Mouse (Mus musculus): ENCODE measurements at regions not wholly inside any gene's neighbourhood (a gene's known extent, or its start where the extent isn't known, plus 50 kb on each side); places are given as distances from the start of the nearest gene placed in this dataset.

DNA sequence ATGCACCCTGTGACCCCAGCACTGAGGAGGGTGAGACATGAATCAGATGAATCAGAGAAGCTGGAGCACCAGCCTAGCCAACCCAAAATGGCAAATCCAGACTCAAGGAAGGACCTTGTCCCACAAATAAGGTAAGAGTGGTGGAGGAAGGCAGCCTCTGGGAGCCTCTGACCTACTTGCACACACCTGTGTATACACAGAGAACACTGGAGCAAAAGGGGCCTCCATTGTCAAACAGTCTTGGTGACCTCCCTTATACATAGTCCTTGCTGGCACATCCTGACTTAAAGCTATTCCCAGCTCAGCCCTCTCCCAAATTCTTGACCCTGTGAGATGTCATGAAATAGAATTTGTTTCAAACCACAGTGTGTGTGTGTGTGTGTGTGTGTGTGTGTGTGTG lies 57.1 kb downstream of the Inhbb start:
- no peak for DNase-seq

DNA sequence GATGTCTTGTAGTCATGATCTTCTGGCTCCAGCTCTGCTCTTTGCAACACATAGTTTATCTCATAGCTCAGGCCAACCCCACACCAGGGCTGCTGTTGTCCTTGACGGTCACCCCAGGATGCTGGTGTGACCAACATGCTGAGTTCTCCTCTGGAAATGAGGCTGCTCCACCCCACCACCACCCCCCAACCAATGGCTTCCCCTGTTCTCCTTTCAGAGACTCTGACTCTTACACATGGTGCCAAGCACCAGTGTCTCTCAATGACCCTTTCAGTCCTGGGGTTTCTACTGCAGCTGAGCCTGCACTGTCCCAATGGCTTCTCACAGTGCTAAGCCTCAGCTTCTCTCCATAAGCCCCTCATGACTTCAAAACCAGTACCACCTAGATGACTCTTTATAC lies 64.0 kb downstream of the Inhbb start:
- DNase-seq: no peak

DNA sequence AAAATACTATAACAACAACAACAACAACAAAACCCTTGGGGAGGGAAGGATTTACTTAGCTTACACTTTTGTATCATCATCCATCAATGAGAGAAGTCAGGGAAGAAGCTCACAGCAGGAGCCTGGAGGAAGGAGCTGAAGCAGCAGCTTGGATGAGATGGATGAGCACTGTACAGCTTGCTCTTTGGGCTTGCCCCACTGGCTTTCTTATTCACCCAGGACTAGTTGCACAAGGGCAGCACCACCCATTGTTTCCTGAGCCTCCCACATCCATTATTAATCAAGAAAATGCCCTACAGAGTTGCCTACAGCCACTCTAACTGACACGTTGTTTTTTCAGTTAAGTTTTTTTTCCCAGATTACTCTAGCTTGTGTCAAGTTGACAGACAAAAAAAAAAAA lies 65.1 kb downstream of the Inhbb start:
- no peak for DNase-seq

DNA sequence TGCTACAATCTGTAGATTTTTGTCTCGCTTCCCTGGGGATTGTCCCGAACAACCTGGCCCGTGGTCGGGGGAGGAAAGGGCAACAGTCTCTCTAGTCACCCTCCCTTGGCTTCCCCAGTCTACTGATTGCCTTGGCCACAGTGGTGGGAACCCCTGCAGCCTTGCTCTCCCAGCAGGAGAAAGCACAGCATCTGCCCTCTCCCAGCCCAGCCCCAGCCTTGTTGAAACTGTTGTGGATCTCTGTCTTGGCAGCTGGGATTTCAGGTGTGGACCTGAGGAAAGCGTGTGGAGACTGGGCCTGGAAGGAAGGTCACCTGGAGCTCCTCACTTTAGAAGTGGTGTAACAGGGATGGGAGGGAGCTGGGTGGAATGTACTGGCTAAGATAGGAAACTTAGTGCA lies 66.6 kb downstream of the Inhbb start:
- no peak for DNase-seq

DNA sequence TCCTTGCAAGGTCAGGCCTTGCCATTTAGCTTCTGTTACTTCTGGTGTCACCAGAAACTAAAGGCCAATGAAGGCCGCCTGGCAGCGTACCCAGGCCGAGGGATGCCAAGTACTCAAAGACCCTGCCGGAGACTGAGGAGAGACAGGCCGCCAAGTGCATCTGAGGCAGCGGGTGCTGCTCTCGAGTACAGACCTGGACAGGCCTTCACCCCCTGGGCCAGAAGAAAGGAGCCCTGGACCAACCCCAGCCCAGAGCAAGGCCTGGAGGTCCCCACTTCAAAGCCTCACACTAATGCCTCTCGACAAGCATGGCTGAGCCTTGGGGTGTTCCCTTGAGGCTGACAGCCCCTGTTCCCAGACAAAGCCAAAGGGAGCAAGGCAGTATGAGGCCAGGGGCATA lies 70.5 kb downstream of the Inhbb start:
- DNase-seq: no peak

DNA sequence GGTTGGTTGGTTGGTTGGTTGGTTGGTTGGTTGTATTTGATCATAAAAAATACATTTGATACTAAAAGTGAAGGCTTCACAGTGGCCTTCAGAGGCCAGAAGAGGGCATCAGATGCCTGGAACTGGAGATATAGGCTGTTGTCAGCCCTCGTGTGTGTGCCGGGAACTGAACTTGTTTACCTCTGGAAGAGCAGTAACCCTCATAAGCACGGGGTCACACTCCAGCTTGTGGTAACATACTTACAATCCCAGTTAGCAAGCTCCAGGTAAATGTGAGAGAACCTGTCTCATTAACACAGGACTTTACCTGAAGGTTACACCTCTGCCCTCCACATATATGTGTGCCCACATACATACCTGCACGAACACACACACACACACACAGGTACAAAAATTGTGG lies 71.2 kb downstream of the Inhbb start:
- no peak for DNase-seq

DNA sequence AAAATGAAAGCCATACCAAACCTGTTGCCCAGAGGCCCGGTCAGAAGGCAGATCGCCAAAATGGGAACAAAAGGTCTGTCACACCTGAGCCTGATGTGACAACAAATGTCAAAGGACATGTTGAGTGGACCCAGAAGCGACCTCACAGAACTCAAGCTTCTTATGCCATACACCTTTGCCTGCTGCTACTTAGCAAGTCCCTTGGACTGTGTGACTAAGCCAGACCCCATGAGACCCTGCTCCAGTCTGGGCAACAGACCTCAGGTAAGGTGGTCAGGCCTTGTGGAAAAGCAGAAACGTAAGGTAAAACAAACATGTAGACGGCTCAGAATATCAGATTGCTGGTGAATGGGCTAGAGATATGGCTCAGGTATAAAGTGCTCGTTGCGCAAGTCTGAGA lies 71.8 kb downstream of the Inhbb start:
- DNase-seq: no peak

DNA sequence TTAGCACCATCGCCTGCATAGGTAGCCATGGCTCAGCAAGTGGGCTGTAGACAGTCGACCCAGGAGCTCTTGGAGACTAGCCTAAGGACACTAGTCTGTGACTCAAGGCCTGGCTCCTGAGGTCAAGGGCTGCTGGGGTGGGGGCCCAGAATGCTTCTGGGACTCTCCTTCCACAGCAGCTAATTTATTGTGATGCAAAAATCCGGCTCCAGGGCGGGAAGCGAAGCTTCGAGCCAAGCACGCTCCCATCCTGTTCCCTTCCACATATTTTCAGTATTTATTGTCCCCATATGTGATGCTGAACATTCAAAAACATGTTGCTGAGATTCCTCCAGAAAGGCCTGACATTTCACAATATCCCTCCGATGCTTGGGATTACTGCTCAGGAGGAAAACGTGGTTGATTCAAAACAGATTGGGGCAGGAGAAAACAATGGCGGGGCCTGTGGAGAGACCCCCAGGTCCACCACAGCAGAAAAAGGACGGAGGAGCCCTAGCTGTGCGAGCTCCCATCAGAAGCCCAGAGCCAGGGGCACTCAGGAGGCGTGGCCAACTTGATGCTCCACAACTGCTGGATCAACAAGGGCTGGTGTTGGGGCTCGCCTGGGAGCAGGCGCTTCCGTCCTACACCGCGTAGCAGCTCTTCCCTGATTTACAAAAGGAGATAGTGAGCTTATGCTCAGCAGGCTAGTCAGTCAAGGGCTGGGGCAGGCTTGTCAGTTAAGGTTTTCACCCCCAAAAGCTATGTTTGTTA lies 73.4 kb downstream of the Inhbb start:
- DNase-seq: no peak

DNA sequence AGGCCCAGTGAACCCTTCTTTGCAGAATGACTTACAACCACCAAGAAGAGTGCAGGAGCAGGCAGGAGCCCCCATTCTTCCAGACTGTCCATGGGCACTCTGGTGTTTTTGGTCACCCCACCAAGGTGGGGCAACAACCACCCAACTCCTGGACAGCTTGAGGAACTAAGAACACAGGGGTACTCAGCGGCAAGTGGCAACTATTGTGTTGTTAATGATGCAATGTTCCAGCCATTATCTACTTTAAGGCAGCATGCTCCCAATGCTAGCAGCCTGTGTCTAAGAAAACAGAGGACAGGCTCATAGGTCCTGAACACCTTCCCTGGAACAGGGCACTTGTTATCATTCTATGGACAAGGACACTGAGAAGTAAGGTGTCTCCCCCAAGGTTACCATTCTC lies 74.3 kb downstream of the Inhbb start:
- DNase-seq: no peak

DNA sequence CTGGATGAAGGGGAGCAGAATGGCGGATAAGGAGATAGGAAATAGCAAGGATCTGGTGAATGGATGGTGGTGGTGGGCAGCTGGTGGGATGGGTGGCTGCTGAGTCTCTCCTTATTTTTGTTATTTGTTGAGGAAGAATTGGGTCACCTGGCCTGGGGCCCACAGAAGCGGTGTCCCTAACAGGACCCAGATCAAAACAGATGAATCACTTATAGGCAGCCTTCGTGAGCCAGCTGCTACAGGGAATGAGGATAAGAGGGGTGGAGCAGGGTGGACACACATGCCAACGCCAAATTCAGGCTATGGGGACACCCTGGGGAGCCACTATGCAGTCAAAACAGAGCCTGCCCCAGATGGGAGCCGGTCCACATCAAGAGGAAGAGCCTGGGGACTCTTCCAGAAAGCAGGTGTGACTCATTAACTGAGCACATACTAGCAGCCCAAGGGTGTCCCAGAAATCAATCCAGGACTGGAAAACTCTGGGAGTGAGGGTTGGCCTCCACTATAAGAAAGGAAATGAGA lies 75.4 kb downstream of the Inhbb start:
- DNase-seq: no peak

DNA sequence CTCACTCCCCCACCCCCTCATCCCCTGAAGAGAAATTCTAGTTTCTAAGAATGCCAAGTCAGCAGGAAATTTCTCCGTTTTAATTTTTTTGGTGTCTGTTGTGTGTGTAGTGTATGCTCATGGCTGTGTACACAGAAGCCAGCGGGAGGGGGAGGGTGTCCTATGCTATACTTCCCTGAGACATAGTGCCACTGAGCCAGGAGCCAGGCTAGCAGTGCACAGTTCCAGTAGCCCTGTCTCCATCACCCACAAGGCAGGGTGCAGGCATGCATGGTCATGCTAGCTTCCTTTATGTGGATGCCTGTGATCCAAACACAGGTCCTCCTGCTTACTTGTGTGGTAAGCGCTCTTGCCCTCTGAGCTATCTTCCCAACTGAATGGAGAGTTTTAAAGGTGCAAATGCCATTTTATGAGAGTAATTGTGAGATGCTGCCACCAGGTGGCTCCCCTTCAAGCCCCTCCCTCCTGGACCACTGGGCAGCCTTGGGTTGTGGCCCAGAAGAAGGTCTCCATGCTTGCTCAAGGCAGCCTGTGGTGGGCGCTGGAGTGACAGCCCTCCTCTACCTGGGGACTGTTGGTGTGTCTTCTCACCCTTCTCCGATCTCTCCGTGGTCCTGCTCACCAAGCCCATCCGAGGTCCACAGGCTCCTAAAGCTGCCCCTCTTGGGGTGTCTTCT lies 76.8 kb downstream of the Inhbb start:
- DNase-seq: no peak

DNA sequence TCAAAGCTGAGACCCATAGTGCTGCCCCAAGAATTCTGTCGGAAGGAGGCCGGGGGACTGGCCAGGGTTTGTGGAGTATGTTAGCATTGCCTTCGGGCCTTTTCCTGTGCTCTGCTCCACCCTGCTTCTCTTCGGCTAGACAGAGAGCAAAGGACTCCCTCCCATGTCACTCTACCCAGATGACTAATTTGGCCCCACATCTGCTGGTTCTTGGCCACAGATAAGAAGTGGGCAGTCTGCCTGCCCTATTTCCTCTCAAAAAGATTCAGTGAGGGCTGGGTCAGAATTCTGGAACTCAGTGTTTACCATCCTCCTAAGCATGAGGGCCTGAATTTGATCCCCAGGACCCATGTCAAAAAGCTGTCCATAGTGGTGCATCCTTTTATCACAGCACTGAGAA lies 78.0 kb downstream of the Inhbb start:
- no peak for DNase-seq

DNA sequence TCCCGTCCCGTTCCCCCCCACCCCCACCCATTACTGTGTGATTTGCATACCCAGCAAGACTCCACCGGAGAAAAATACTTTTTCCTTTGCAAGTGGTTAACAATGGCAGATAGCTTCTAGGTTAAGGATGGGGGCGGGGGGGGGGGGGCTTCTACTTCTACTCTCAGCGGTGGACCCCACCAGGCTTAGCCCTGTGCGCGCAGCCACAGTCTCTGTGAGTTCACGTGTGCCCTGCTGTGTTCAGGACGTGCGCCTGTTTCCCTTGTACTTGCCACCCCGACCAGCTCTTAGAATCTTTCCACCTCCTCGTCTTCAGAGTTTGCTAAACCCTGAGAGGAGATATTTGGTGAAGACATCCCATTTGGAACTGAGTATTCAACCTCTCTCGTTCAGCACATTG lies 86.9 kb downstream of the Inhbb start:
- DNase-seq: no peak

DNA sequence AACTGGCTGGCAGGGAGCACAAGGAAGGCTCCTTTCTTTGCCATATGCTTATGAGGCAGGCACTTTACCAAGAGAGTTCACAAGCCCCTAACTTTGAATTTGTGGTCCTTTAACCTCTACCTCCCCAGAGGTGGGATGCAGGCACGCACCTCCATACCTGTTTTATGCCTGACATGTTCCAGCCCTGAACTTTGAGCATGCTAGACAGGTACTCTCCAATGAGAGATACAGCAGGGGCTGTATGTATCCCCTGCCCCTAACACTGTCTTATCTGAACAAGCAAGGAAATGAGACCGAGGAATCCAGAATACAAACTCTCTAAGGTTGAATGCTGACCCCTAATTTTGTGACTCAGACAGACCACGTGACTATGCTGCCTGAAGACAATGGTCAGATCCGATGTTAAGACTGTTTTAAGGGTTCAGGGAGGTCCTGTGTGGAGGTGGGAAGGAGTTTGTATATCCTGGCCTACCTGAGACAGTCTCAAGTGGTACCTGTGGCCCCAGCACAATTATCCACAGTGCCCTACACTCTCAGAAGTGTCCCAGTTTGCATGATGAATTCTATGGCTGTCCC lies 91.2 kb downstream of the Inhbb start:
- no peak for DNase-seq

DNA sequence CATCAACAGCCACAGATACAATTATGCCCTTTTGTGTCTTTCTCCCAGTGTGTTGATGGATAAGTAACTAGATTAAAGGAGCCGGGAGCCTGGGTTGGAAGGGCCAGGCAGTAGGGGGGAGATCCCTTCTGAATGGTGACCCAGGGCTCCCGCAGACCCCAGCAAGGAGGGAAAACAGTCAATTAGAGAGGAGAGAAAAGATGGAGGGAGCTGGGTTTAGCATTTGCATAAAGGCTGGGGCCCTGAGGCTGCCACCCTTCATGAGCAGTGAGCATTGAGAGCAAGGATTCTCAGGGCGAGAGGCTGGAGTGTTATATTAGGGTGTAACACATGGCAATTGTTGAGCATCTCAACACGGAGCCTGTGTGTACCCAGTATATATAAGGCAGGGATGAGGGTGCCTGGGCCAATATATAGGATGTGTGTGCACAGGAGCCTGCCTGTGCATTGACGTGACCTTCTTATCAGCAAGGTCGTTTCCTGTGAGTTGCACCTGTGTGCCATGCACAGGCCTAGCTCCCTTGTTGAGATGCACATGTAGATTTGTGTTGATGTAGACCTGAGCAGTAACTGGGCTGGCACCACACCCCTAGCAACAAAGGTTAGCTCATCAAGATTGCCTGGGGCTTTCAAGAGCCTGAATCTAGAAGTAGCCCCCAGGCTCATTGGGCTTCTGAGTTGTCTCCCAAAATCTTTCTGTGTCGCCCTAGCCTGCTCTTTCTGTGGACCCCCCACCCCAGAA lies 92.2 kb downstream of the Inhbb start:
- DNase-seq: no peak

DNA sequence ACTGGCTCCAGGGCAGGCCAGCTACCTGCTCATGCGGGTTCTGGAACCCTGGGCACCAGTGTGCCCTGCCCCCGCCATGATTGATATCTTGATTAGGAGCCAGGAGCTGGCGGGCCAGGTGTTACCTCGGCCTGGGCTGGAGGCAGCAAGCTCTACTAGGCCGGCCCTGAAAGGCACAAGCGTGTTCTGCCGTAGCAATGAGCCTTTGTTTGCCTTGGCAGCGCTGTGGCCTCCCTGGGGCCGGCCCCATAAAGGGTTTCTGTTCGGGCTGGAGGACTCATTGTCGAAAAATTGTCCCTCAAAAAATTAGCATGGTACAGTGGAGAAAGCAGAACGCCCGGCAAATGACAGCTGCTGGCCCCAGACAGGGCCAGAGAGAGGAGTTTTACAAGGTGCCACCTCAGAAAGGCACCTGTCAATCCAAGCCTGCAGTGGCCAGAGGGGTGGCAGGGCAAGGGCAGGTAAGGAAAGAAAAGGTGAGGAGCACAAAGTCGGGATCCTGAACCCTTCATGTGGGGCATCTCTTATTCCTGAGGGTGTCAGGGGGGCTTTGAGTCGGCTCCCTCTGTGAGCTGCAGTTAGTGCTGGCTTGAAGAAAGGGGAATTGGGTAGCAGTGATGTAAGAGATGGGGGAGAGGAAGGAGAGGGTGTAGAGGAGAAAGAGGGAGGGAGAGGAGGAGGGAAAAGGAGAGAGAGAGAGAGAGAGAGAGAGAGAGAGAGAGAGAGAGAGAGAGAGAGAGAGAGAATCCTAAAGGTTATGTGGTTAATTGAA lies 92.9 kb downstream of the Inhbb start:
- peak; percentile 67 for DNase-seq

DNA sequence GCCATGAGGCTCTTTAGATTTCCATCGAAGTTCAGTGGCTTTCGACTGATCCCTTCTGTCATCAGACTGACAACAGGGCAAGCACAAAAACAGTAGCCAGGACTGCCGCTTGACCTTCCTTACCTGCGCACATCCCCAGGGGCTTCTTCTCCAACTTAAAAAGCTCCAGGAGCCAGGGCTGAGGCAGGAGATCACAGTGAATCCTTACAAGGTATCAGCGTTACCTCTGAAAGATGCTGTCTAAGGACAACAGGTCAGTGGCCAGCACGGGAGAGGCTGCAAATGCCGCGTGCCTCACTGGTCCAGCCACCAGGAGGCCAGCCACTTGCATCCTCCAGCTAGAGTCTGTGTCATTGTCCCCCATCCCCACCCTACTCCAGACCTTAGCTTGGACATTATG lies 97.5 kb downstream of the Inhbb start:
- DNase-seq: no peak

DNA sequence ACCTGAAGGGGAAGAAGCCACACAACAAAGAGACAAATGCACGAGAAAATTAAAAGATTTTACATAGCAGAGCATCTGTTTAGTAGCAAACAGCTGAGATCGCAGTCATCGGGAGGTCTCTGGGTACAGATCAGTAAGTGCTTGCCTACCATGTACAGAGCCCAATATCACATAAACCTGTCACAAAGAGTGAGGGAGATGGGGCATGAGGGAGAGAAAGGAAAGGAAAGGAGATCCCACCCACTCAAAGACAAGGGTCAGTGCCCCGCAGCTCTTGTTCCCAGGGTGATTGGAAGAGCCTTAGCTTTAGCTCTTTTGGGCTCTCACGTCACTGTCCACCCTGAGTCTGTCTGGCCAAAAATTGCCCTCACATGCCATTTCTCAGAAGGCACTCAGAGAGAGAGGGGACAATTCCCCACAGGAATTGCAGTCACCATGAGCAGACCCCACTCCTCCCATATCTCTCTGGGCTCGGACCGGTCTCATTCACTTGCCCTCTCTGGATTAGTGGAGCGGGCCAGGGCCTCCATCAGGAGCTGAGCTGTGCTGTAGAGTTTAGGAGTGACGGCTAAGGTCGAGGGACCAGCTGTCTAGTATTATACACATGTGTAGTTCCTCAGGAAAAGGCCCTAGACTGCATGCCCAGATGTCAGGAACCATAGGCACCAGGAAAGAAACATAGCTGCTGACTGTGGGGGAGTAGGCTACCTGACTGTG lies 99.6 kb downstream of the Inhbb start:
- no peak for DNase-seq

DNA sequence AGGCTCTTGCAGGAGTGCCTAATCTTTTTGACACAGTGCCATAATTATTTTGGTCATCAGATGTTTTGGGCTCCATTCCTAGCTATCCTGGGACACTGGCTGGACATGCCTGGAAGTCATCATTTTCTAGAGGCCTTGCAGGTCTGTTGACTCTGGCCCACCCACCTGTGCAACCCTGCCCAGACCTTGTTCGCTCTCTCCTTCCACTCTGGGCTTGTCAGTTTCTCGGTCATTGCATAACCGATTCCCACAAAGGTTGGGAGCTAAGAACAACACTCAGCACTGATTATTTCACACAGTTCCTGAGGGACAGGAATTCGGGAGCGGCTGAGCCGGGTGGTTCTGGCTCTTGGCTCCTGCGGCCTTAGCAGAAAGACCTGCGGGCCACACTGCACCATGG lies 100.2 kb downstream of the Inhbb start:
- DNase-seq: no peak

DNA sequence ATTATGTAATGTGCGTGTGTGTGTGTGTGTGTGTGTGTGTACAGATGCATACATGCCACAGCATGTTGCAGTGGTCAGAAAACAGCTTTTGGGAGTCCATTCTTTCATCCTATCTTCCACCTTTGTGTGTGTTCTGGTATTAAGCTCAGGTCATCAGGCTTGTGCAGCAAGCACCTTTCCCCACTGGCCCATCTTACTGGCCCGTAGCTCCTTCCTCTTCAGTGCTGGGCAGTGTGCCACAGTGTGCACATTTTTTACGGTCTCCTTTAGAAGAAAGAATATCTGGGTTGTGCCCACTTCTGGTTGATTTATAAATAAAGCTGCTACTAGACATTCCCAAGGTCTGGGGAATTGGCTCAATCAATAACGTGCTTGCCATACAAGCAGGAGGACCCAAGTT lies 105.0 kb downstream of the Inhbb start:
- no peak for DNase-seq

DNA sequence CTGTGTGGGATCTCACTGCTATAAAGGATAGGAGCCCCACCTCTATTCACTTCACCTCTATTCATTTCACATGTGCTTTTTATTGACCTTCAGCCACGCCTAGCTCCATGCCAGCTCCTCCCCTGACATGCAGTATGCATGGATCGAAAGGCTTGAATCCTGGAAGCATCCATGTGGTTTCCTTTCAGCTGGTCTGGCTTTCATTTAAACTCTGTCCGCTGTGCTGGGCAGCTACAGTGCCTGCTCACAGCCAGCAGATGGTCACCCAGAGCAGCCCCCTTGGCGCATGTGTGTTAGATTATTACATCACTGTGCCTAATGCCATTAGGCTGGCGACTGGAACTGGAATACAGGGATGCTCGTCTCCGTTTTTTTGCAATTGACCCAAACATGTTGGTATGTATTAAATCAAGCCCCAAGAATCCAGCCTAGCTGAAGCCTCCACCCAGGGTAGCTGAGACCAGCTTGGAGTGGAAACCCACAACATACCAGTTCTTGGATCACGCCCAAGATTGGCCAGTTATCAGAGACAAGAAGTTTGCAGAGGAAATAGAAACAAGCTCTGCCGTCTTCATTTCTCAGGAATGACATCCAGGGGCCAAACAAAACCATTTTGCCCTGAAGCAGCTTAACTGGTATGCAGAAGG lies 113.2 kb downstream of the Inhbb start:
- DNase-seq: peak; percentile 25
